Mouse (Mus musculus) cortical plate, adult 2 months (tissue): Measurements from ENCODE around the gene Adgrv1.

Experiments used
- CTCF ChIP-seq: fragments of 200-500 bp; IDR thresholded peaks from 2 replicates; pipeline ENCODE4 v1.5.1; 2011; ENCODE audit warnings: mild to moderate bottlenecking, control low read depth, low read length; ENCODE audit not compliant: insufficient read depth; ENCODE audit errors: extremely low read depth
- POLR2A ChIP-seq: fragments of 200-500 bp; IDR thresholded peaks from 2 replicates; pipeline ENCODE4 v1.6.1; 2011; ENCODE audit warnings: mild to moderate bottlenecking, low read length, control low read depth; ENCODE audit not compliant: insufficient read depth; ENCODE audit errors: extremely low read depth

GRCm38 (mm10) chr13:81675333-81675732 lies 42.4 kb upstream of the Adgrv1 start:
- TF ChIP-seq CTCF (no peak), POLR2A (no peak)
